Mouse (Mus musculus) embryonic fibroblast, embryonic 13.5 days (primary cell): ENCODE results near the gene Rpl3. TPM values are rescaled to one million over a fixed set of nuclear protein-coding genes. Genes with fewer than 3 reads are reported as not detected.

ENCODE experiments used
- H3K27ac ChIP-seq: 2 replicates; pipeline ENCODE4 v1.5.1; 2012; ENCODE audit warnings: low read length, control low read depth, inconsistent platforms; ENCODE audit not compliant: insufficient read depth
- H3K4me1 ChIP-seq: 2 replicates; pipeline ENCODE4 v1.6.1; 2011; ENCODE audit warnings: low read length; ENCODE audit not compliant: control insufficient read depth, insufficient read depth
- H3K4me3 ChIP-seq: 2 replicates; pipeline ENCODE4 v1.5.1; 2011; ENCODE audit warnings: mild to moderate bottlenecking, control low read depth, low read length; ENCODE audit not compliant: insufficient read depth
- CTCF ChIP-seq: IDR thresholded peaks from 2 replicates; pipeline ENCODE4 v1.5.1; 2011; ENCODE audit warnings: mild to moderate bottlenecking, control low read depth, low read length, moderate library complexity, borderline replicate concordance; ENCODE audit not compliant: insufficient read depth
- POLR2A ChIP-seq: IDR thresholded peaks from 2 replicates; pipeline ENCODE4 v1.6.1; 2011; ENCODE audit warnings: low read depth, mild to moderate bottlenecking, control low read depth, low read length, moderate library complexity
- polyA plus RNA-seq: library from polyadenylated mRNA; stranded (reverse); fragments of >200 nt; gene quantifications from 2 replicates; pipeline ENCODE4 v1.2.4, GENCODE M21; 2011; ENCODE audit warnings: low read depth; ENCODE audit not compliant: missing spikeins, insufficient read length

The Rpl3 gene
- 1,636 and 1,653 TPM in 2 replicates for polyA plus RNA-seq

GRCm38 (mm10) chr15:80091121-80091955 lies at the start of gene Rpl3, which contains the start of gene Syngr1:
Gene Rpl3, minus strand, starts transcription at chr15:80091868.
Gene Syngr1, plus strand, starts transcription at chr15:80091334.
- H3K27ac ChIP-seq = no peak within 1 kb of the TSS

GRCm38 (mm10) chr15:80140878-80141277 lies 49.2 kb upstream of the Rpl3 start:
- Histone ChIP-seq H3K4me1 (peaks cover 13% of the 10 kb centered on the region), H3K4me3 (no peak overlapping the region), H3K27ac (no peak overlapping the region)
- TF ChIP-seq POLR2A (no peak), CTCF (no peak)

More at GRCm38 (mm10) chr15:80091121-80091955, at the start of gene Rpl3, which contains the start of gene Syngr1:
- TF ChIP-seq CTCF = peak; percentile 45
- no peak for TF ChIP-seq POLR2A
- Histone ChIP-seq H3K4me1 (no peaks in the 10 kb centered on the region; the same call in 1 of the 2 replicates), H3K4me3 (peak within 1 kb of the TSS; percentile 44)

- TF ChIP-seq CTCF (no peak), POLR2A (no peak)
- no peak overlapping the region for H3K27ac ChIP-seq
- no peak overlapping the region for H3K4me3 ChIP-seq
- H3K4me1 ChIP-seq = peaks cover 13% of the 10 kb centered on the region
These were observed 48.6 kb upstream of the Rpl3 start for GRCm38 (mm10) chr15:80140302-80140701.

GRCm38 (mm10) chr15:80137945-80138791 lies 46.5 kb upstream of the Rpl3 start:
- Histone ChIP-seq H3K4me3 (no peak overlapping the region), H3K27ac (peak overlapping the region; percentile 82), H3K4me1 (peaks cover 13% of the 10 kb centered on the region)
- TF ChIP-seq CTCF (no peak), POLR2A (no peak)

- H3K27ac ChIP-seq = no peak overlapping the region
- TF ChIP-seq POLR2A (no peak), CTCF (no peak)
- peaks cover 13% of the 10 kb centered on the region for H3K4me1 ChIP-seq
- no peak overlapping the region for H3K4me3 ChIP-seq
These were observed 45.0 kb upstream of the Rpl3 start for GRCm38 (mm10) chr15:80136645-80137044.

GRCm38 (mm10) chr15:80135499-80135898 lies 43.8 kb upstream of the Rpl3 start:
- H3K4me1 ChIP-seq = peaks cover 13% of the 10 kb centered on the region
- H3K4me3 ChIP-seq = no peak overlapping the region
- TF ChIP-seq CTCF (no peak), POLR2A (no peak)
- H3K27ac ChIP-seq = no peak overlapping the region

GRCm38 (mm10) chr15:80134450-80134847 lies 42.8 kb upstream of the Rpl3 start:
- TF ChIP-seq CTCF = no peak
- no peak for TF ChIP-seq POLR2A
- peaks cover 13% of the 10 kb centered on the region for H3K4me1 ChIP-seq
- H3K27ac ChIP-seq = no peak overlapping the region
- peak overlapping the region; percentile 69 for H3K4me3 ChIP-seq

- Histone ChIP-seq H3K4me1 (peaks cover 11% of the 10 kb centered on the region), H3K27ac (peak overlapping the region; percentile 95), H3K4me3 (peak overlapping the region; percentile 69)
- TF ChIP-seq POLR2A (peak; percentile 54), CTCF (no peak)
These were observed 42.2 kb upstream of the Rpl3 start for GRCm38 (mm10) chr15:80133682-80134449.
